Mouse (Mus musculus): Measurements from ENCODE around the gene Cyb561. TPM values are rescaled to one million over a fixed set of nuclear protein-coding genes. Genes with fewer than 3 reads are reported as not detected.

Gene Cyb561
- polyA plus RNA-seq, 1 experiment = 37.0 TPM

DNA sequence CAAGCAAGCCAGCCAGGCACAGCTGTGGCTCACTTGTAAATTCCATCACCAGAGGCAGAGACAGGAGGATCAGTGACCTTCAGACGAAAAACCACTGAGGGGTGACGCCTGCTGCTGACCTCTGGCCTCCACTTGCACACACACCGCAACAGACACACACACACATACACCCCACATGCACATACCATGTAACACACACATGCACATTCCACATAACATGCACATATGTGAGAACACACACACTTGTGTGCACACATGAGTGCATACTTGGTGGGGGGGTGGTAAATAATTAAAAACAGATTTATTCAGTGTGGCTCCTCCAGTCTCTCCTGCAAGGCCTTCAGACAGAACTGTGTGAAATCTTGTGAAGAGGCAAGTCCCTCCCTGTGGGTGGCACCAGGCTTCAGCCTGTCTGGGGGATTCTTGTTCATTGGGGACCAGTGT lies 1.5 kb downstream of the Cyb561 start:
- H3K4me1 ChIP-seq (ENCODE audit: control insufficient read depth, insufficient read depth, low read length) = no peaks in the 10 kb centered on the region
- no peaks in the 10 kb centered on the region for H3K27me3 ChIP-seq (ENCODE audit: control insufficient read depth, insufficient read depth, low read length)
- no peak for DNase-seq
- TF ChIP-seq CTCF (IDR thresholded peaks at IDR 0.05; ENCODE audit: borderline replicate concordance, insufficient read depth, low read depth, low read length) (no peak), POLR2A (IDR thresholded peaks at IDR 0.05; ENCODE audit: borderline replicate concordance, insufficient read depth, low read length) (no peak)
- H3K27ac ChIP-seq (ENCODE audit: insufficient read depth, low read length) = no peak overlapping the region
- 80% methylated on average over 3 of the region's 3 CpGs for WGBS
- H3K4me3 ChIP-seq (replicated peaks; ENCODE audit: insufficient read depth, low read depth, low read length) = no peak overlapping the region

DNA sequence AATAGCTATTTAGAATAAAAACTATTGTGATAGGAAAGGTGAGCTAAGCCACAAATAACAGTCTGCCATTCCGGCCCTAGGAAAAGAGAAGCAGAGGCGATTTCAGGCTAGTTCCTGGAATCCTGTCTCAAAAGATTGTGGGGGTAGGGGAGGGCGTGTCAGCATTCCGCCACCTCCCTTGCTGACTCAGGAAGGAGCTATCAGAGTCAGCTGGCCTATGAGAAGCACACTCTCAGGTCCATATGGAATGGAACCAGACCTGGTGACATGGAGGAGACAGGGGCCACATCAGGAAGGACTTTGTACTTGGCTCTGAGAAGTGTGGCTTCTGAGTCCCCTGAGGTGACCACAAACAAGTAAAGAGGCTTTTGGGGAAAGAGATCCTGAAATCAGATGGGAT lies 2.6 kb downstream of the Cyb561 start:
- H3K27me3 ChIP-seq (ENCODE audit: control insufficient read depth, insufficient read depth, low read length) = no peaks in the 10 kb centered on the region
- no peaks in the 10 kb centered on the region for H3K4me1 ChIP-seq (ENCODE audit: control insufficient read depth, insufficient read depth, low read length)
- no peak for DNase-seq
- WGBS = 85% methylated on average over 4 of the region's 4 CpGs
- no peak overlapping the region for H3K27ac ChIP-seq (ENCODE audit: insufficient read depth, low read length)
- TF ChIP-seq POLR2A (IDR thresholded peaks at IDR 0.05; ENCODE audit: borderline replicate concordance, insufficient read depth, low read length) = no peak
- TF ChIP-seq CTCF (IDR thresholded peaks at IDR 0.05; ENCODE audit: borderline replicate concordance, insufficient read depth, low read depth, low read length) = no peak
- no peak overlapping the region for H3K4me3 ChIP-seq (replicated peaks; ENCODE audit: insufficient read depth, low read depth, low read length)

DNA sequence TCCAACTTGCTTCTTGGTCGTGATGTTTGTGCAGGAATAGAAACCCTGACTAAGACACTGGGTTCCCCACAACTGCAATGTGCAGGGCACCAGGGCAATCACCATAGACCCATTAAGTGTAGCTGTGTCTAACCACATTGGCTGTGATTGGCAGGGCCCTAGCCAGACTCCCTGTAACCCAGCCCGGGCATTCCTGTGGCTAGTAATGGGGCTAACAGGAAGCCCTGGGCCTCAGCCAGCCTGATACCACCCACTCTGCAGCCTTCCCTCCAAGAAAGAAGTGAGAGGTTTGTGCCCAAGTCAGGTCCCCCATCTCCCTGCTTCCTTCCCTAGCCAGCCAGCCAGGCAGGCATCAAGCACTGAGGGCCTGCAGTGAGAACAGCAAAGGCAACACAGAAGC lies 4.9 kb downstream of the Cyb561 start:
- H3K4me1 ChIP-seq (ENCODE audit: control insufficient read depth, insufficient read depth, low read length) = 0 out of 2 replicates have a peak, but pooled peaks cover 3% of the 10 kb centered on the region
- DNase-seq = no peak
- 66% methylated on average over 2 of the region's 2 CpGs for WGBS
- H3K27me3 ChIP-seq (ENCODE audit: control insufficient read depth, insufficient read depth, low read length) = no peaks in the 10 kb centered on the region
- no peak for TF ChIP-seq CTCF (IDR thresholded peaks at IDR 0.05; ENCODE audit: borderline replicate concordance, insufficient read depth, low read depth, low read length)
- no peak overlapping the region for H3K4me3 ChIP-seq (replicated peaks; ENCODE audit: insufficient read depth, low read depth, low read length)
- no peak overlapping the region for H3K27ac ChIP-seq (ENCODE audit: insufficient read depth, low read length)

DNA sequence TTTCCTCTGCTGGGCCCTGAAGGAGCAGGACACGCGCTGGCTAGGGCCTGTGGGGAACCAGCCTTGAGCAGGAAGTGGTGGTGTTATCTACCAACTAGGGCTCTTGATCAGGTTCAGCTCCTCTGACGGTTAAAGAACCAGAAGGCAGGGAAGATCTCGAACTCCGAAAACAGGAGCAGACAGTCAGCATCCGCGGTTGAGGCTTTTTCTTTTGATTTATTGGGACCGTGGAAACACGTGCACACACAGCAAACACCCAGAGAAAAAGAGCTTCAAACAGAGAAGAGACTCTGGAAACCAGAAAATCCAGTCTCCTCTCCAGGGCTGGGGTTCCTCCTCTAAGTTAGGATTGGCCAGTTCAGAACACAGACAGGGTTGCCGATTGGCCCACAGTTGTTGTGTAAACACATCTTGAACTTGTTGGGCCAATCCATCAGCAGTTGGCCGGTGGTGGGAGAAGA lies 6.4 kb downstream of the Cyb561 start:
- no peak for TF ChIP-seq POLR2A (IDR thresholded peaks at IDR 0.05; ENCODE audit: borderline replicate concordance, insufficient read depth, low read length)
- TF ChIP-seq CTCF (IDR thresholded peaks at IDR 0.05; ENCODE audit: borderline replicate concordance, insufficient read depth, low read depth, low read length) = no peak
- Histone ChIP-seq H3K4me3 (replicated peaks; ENCODE audit: insufficient read depth, low read depth, low read length) (no peak overlapping the region), H3K27ac (ENCODE audit: insufficient read depth, low read length) (no peak overlapping the region), H3K4me1 (ENCODE audit: control insufficient read depth, insufficient read depth, low read length) (peaks cover 3% of the 10 kb centered on the region; the same call in 1 of the 2 replicates), H3K27me3 (ENCODE audit: control insufficient read depth, insufficient read depth, low read length) (no peaks in the 10 kb centered on the region)
- WGBS = 78% methylated on average over 11 of the region's 11 CpGs
- DNase-seq = no peak

DNA sequence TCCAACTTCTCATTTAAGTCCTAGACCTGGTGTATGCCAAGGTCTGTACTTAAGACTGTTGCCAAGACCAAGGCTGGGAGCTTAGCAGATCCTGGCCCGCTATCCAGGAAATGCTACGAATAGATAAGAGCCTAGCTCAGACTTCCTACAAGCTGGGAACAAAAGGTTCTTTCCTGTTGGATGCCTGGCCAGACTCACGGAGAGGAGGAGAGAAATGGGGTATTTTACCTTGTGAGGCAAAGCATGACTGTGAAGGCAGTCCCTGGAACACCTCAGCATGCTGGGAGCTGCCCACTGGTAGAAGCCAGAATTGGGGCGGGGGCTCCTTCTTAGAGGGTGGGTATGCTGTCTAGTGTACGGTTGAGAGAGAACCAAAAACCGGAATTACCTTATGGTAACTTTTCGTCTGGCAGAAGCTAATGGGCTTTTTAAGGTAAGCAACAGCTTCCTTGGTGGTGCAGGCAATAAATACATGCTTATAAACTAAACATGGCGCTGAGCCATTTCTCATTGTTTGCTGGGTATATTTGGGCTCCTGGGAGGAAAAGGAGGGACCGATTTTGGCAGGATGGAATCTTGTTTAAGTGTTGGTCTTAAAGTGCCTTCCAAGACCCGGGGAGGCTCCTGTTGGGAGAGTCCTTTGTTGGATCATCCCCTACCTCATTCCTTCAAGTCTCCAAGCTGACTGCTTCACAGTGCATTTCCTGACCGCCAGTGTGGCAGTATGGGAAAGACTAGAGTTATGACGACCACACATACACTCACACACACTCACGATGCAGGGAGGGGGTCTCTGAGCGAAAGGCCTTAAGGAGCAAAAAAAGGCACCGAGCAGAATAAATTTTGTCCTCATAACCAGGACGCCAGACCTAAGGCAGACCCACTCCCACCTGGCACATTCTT lies 8.1 kb downstream of the Cyb561 start:
- TF ChIP-seq POLR2A (IDR thresholded peaks at IDR 0.05; ENCODE audit: borderline replicate concordance, insufficient read depth, low read length) (no peak), CTCF (IDR thresholded peaks at IDR 0.05; ENCODE audit: borderline replicate concordance, insufficient read depth, low read depth, low read length) (no peak)
- Histone ChIP-seq H3K27ac (ENCODE audit: insufficient read depth, low read length) (no peak overlapping the region), H3K4me3 (replicated peaks; ENCODE audit: insufficient read depth, low read depth, low read length) (peak overlapping the region; percentile 83), H3K4me1 (ENCODE audit: control insufficient read depth, insufficient read depth, low read length) (peaks cover 3% of the 10 kb centered on the region; the same call in 1 of the 2 replicates), H3K27me3 (ENCODE audit: control insufficient read depth, insufficient read depth, low read length) (no peaks in the 10 kb centered on the region)
- DNase-seq = no peak
- 64% methylated on average over 16 of the region's 16 CpGs for WGBS

DNA sequence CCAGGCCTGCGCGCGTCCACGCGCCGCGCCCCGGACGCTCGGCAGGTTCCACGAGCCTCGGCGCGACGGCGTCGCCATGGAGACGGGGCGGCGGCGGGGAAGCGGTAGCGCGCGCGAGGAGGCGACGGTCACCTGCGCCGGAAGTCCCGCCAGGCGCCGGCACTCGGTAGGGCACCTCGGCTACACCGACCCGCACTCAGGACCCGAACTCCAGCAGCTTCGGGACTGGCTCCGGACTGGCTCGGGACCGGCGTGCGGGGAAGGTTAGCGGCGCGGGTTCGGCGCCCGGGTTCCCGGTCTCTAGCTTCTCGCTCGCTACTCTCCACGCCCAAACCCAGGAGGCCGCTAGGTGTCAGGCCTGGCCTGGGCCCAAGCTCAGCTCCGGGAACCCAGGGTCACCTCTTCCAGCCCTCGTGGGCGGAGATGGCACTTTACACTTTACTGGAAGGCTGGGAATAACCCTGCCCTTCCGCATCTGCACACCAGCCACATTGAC lies 9.0 kb downstream of the Cyb561 start:
- peak; percentile 66 to 73 for DNase-seq
- Histone ChIP-seq H3K27ac (ENCODE audit: insufficient read depth, low read length) (no peak overlapping the region), H3K4me1 (ENCODE audit: control insufficient read depth, insufficient read depth, low read length) (peaks cover 3% of the 10 kb centered on the region; the same call in 1 of the 2 replicates), H3K27me3 (ENCODE audit: control insufficient read depth, insufficient read depth, low read length) (no peaks in the 10 kb centered on the region), H3K4me3 (replicated peaks; ENCODE audit: insufficient read depth, low read depth, low read length) (peak overlapping the region; percentile 83)
- WGBS = 2% methylated on average over 59 of the region's 59 CpGs
- peak; percentile 30; the same call in 1 of the 2 replicates for TF ChIP-seq CTCF (IDR thresholded peaks at IDR 0.05; ENCODE audit: borderline replicate concordance, insufficient read depth, low read depth, low read length)
- no peak for TF ChIP-seq POLR2A (IDR thresholded peaks at IDR 0.05; ENCODE audit: borderline replicate concordance, insufficient read depth, low read length)

DNA sequence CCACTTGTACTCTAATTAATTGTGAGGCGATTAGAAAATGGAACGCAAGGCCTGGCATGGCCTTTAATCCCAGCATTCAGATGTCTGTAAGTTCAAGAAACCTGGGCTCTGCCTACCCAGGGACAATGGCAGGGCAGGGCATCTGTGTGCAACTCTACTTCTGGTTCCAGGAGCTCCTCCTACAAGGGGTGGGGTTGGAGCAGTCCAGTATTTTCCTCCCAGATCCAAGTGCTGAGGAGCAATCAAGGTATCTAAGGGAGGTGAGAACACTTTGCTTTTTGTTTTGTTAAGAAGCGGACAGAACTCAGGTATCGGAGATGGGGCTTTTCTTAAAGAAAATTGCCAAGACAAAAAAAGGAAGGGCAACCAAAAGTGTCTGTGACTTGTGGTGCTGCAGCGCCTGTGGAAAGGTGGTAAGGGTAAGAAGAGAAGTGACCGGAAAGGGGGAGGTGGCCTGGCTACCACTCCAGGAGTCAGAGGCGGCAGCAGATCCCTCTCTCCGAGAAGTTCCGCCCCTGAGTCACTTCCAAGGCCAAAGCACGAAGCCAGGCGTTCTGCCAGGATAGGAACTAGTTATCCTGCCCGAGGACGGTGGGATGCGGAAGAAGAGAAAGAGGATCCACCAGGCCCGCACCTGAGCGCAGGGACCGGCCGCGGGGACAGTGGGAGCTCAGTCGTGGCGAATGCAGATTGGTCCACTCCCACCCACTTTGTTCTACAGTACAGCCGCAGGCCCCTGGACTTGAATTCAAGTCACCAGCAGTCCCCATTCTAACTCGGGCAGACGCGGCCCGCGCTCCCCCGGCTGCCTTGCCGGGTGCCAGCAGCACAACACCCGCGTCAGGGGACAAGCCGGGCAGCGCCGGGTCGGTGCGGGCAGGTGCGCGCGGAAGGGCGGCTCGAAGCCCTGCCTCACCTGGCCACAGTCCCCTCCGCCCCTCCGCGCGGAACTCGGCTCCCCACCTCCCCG lies 9.7 kb downstream of the Cyb561 start:
- peaks cover 3% of the 10 kb centered on the region; the same call in 1 of the 2 replicates for H3K4me1 ChIP-seq (ENCODE audit: control insufficient read depth, insufficient read depth, low read length)
- no peaks in the 10 kb centered on the region for H3K27me3 ChIP-seq (ENCODE audit: control insufficient read depth, insufficient read depth, low read length)
- no peak for TF ChIP-seq POLR2A (IDR thresholded peaks at IDR 0.05; ENCODE audit: borderline replicate concordance, insufficient read depth, low read length)
- TF ChIP-seq CTCF (IDR thresholded peaks at IDR 0.05; ENCODE audit: borderline replicate concordance, insufficient read depth, low read depth, low read length) = no peak
- 9% methylated on average over 47 of the region's 47 CpGs for WGBS
- peak overlapping the region; percentile 83 for H3K4me3 ChIP-seq (replicated peaks; ENCODE audit: insufficient read depth, low read depth, low read length)
- H3K27ac ChIP-seq (ENCODE audit: insufficient read depth, low read length) = no peak overlapping the region
- peak; percentile 50 to 52 for DNase-seq

Measured in cerebellum, adult 2 months (tissue).